Mouse (Mus musculus) intestine, embryonic 16.5 days (tissue): ENCODE measurements around the gene Col6a3. TPM values are rescaled to one million over a fixed set of nuclear protein-coding genes. Genes with fewer than 3 reads are reported as not detected.
A peak's percentile ranks its signal among the peaks of the same experiment; 100 is the strongest.

Source experiments
- ATAC-seq: fragments of 200-750 bp; cut with Nextera tagmentation; 2 replicates; pipeline ENCODE4 v1.8.0; 2017; ENCODE audit warnings: moderate TSS enrichment, moderate library complexity
- H3K27ac ChIP-seq: fragments of 300-500 bp; sonication (generic); 2 replicates; pipeline ENCODE4 v1.5.1; 2014; ENCODE audit warnings: mild to moderate bottlenecking, low read length
- H3K27me3 ChIP-seq: fragments of 300-500 bp; sonication (generic); replicated peaks from 2 replicates; pipeline ENCODE4 v1.6.1; 2014; ENCODE audit warnings: low read length, control low read depth, mixed read lengths; ENCODE audit not compliant: control insufficient read depth, insufficient read depth
- H3K36me3 ChIP-seq: fragments of 300-500 bp; sonication (generic); 2 replicates; pipeline ENCODE4 v1.6.1; 2014; ENCODE audit warnings: low read length, control low read depth; ENCODE audit not compliant: control insufficient read depth, insufficient read depth
- H3K4me1 ChIP-seq: fragments of 300-500 bp; sonication (generic); 2 replicates; pipeline ENCODE4 v1.6.1; 2014; ENCODE audit warnings: low read length, control low read depth, mixed read lengths; ENCODE audit not compliant: control insufficient read depth, insufficient read depth
- H3K4me2 ChIP-seq: fragments of 300-500 bp; sonication (generic); 2 replicates; pipeline ENCODE4 v1.6.1; 2014; ENCODE audit warnings: low read depth, low read length, control low read depth
- H3K4me3 ChIP-seq: fragments of 300-500 bp; sonication (generic); 2 replicates; pipeline ENCODE4 v1.5.1; 2014; ENCODE audit warnings: mild to moderate bottlenecking, low read length
- H3K9ac ChIP-seq: fragments of 300-500 bp; sonication (generic); 2 replicates; pipeline ENCODE4 v1.6.1; 2014; ENCODE audit warnings: low read depth, low read length
- H3K9me3 ChIP-seq: fragments of 300-500 bp; sonication (generic); 2 replicates; pipeline ENCODE4 v1.6.1; 2016; ENCODE audit warnings: low read length, control low read depth; ENCODE audit not compliant: control insufficient read depth
- WGBS: fragments of 180-500 bp; shearing (Covaris S2); extraction: QIAGEN DNeasy Blood & Tissue Kit; methylation state at CpG from one replicate; pipeline ENCODE4 v1.1.7; 2014; 5-methylcytosine and 5-hydroxymethylcytosine counted together
- polyA plus RNA-seq: library from polyadenylated mRNA; unstranded; fragments of >200 nt; fragmentation: Nextera tagmentation; extraction: Ambion mirVana; gene quantifications from 2 replicates; pipeline ENCODE4 v1.2.1, GENCODE M21; 2015

The Col6a3 gene
- polyA plus RNA-seq, 1 experiment from 2014 or later, result 61.9 TPM

DNA sequence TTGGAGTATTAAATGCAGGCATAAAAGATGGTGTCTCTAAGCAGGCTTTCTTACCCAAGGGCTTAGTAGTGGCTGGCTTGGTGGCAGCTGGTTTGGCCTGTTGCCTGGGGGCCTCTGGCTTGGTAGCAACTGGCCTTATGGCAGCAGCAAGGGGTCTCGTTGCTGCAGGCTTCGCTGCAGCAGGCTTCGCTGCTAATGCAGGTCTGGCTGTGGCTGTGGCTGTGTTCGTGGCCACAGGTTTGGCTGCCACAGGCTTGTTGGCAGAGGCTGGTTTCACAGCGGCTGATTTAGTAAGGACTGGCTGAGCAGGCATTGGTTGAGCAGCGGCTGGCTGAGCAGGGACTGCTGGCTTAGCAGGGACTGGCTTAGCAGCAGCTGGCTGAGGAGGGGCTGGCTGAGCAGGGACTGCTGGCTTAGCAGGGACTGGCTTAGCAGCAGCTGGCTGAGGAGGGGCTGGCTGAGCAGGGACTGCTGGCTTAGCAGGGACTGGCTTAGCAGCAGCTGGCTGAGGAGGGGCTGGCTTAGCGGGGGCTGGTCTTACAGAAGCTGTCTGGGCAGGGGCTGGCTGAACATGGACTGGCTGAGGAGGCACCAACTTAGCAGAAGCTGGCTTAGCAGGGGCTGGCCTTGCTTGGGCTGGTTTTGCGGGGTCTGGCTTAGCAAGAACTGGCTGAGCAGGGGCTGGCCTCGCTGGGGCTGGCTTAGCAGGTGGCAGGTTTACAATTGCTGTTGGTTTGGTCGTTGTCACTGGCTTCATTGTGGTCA lies 68.1 kb downstream of the Col6a3 start:
- peak overlapping the region; percentile 77 for H3K27ac ChIP-seq
- 14% methylated on average over 10 of the region's 10 CpGs for WGBS

DNA sequence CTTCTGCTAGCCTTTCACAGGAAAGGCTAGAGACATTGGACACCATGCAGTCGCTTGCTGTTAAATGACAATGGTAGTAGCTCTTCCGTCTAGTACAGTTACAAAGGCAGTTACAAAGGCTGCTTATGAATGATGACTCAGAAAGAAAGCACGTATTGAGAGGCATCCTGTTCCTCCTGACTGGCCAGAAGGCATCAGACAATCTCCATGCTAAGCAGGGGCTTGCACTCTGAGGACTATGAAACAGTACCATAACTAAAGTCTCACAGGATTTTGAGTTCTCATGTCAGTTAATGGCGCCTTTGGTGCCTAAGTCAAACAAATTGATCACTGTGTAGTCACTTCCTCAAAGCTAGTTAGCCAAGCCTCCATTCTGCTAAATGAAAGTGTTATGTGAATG lies 72.6 kb downstream of the Col6a3 start:
- no peak overlapping the region for H3K4me3 ChIP-seq
- H3K27me3 ChIP-seq, result no peaks in the 10 kb centered on the region
- no peak overlapping the region for H3K9ac ChIP-seq
- 0 out of 2 replicates have a peak overlapping the region, but pooled peaks have one; percentile 10 for H3K27ac ChIP-seq
- H3K4me2 ChIP-seq, result no peak overlapping the region
- peaks cover 20% of the 10 kb centered on the region for H3K4me1 ChIP-seq
- 55% methylated on average over 4 of the region's 4 CpGs for WGBS
- H3K9me3 ChIP-seq, result no peaks in the 10 kb centered on the region
- no peak for ATAC-seq
- 0 out of 2 replicates have a peak, but pooled peaks cover 3% of the 10 kb centered on the region for H3K36me3 ChIP-seq

More for the DNA sequence above, 68.1 kb downstream of the Col6a3 start:
- Histone ChIP-seq H3K4me2 (no peak overlapping the region), H3K36me3 (0 out of 2 replicates have a peak, but pooled peaks cover 3% of the 10 kb centered on the region), H3K9me3 (no peaks in the 10 kb centered on the region), H3K27me3 (no peaks in the 10 kb centered on the region), H3K4me1 (peaks cover 13% of the 10 kb centered on the region), H3K4me3 (no peak overlapping the region), H3K9ac (0 out of 2 replicates have a peak overlapping the region, but pooled peaks have one; percentile 44)
- ATAC-seq, result peak; percentile 91

DNA sequence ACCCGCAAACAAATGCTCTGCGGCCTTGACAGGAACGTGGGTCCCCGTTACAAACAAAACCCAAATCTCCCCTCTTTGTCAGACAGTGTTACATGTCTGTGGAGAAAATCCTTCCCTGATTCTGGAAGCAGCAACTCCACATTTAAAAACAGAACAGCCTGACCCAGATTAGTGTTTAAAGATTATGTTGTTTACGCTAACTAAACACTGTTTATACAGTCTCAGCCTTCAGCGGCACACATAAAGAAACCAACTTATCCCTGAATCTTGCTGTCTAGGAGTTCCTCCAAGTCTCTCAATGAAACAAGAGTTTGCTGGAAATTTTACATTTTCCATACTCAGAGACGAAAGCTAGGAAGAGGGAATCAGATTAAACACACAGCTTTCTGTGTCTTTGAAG lies 73.7 kb downstream of the Col6a3 start:
- H3K4me3 ChIP-seq, result no peak overlapping the region
- peaks cover 3% of the 10 kb centered on the region; the same call in 1 of the 2 replicates for H3K36me3 ChIP-seq
- no peaks in the 10 kb centered on the region for H3K9me3 ChIP-seq
- WGBS, result 37% methylated on average over 7 of the region's 7 CpGs
- peaks cover 11% of the 10 kb centered on the region for H3K4me1 ChIP-seq
- H3K27me3 ChIP-seq, result no peaks in the 10 kb centered on the region
- 0 out of 2 replicates have a peak overlapping the region, but pooled peaks have one; percentile 8 for H3K9ac ChIP-seq
- H3K27ac ChIP-seq, result peak overlapping the region; percentile 76
- ATAC-seq, result 0 out of 2 replicates have a peak, but pooled peaks have one; percentile 28
- no peak overlapping the region for H3K4me2 ChIP-seq

DNA sequence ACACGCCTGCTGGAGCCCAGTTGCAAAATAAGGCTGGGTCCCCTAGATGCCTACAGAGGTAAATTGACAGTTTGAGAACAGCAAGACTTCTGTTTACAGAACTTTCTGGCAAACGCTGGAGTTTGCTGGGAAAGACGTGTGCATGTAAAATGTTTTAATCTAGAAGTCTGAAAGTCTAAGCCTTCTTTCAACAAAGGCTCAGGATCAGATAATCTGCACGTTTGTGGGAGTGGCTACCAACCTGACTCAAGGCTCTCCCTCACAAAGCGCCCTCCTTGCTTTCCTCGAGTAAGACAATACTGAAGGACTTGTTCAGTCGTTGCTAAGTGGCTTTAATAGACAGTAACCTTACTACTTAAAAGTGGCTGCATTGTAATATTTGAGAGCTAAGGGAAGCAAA lies 74.5 kb downstream of the Col6a3 start:
- no peaks in the 10 kb centered on the region for H3K9me3 ChIP-seq
- 29% methylated on average over 7 of the region's 7 CpGs for WGBS
- no peak for ATAC-seq
- no peak overlapping the region for H3K4me2 ChIP-seq
- H3K4me1 ChIP-seq, result peaks cover 10% of the 10 kb centered on the region
- no peaks in the 10 kb centered on the region for H3K27me3 ChIP-seq
- H3K9ac ChIP-seq, result no peak overlapping the region
- H3K27ac ChIP-seq, result peak overlapping the region; percentile 64
- no peak overlapping the region for H3K4me3 ChIP-seq
- H3K36me3 ChIP-seq, result peaks cover 3% of the 10 kb centered on the region; the same call in 1 of the 2 replicates

DNA sequence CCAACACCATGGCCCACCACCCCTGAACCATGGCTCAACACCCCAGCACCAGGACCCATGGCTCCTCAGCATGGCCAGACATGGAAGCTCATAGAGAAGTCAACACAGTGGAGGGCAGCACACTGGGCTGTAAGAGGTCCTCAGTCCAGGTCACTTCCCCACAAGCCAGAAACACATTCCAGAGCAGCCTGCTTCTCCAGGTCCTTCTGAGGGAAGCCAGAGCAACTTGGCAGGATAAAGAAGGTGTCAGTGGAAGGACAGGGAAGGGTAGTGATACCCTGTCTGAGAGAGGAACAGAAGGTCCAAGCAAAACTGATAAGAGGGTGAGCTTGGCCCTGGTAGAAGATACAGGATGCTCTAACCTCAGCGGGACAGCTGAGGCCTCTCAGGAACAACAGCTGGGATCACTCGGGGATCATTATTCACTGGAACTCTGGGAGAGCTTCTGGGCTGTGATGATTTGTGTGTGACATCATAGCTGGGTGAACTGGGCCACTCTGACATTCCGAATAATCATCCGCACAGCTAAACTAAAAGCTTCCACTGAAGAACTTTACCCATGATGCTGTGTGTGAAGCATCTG lies 85.6 kb downstream of the Col6a3 start:
- ATAC-seq, result no peak
- no peak overlapping the region for H3K27ac ChIP-seq
- H3K9ac ChIP-seq, result no peak overlapping the region
- H3K27me3 ChIP-seq, result no peaks in the 10 kb centered on the region
- H3K4me3 ChIP-seq, result no peak overlapping the region
- no peaks in the 10 kb centered on the region for H3K36me3 ChIP-seq
- 51% methylated on average over 4 of the region's 4 CpGs for WGBS
- H3K4me2 ChIP-seq, result no peak overlapping the region
- no peaks in the 10 kb centered on the region for H3K9me3 ChIP-seq
- H3K4me1 ChIP-seq, result peaks cover 5% of the 10 kb centered on the region; the same call in 1 of the 2 replicates

DNA sequence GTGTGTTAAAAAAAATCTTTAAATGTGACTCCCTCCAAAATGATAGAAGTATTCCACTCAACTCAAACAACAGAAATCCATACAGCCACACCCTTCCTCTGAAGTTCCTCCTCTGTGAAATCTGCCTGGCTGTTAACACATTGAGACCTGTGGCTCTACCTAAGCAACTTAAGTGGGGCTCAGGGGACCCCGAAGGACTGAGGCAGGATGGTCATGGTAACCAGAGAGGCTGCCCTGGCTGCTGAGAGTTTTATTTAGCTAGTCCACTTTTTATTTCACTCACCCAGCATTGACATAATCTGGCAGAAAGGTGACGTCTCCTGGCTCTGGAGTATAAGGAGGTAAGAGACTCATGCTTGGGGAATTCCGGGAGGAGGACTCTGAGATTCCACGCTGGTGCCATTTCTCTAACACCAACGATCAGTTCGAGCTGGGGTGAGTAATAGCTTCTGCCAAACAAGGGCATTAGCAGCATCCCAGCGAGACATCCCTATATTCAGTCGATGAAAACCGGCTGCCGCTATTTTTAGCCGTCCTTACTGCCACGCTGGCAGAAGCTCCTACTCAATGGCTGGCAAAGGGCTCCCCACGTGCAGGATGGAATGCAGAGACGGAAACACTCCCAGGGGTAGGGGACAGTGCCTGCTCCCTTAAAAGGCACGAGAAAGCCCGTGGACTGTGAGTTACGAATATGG lies 89.8 kb downstream of the Col6a3 start:
- H3K4me2 ChIP-seq, result no peak overlapping the region
- WGBS, result 33% methylated on average over 17 of the region's 17 CpGs
- no peak overlapping the region for H3K4me3 ChIP-seq
- H3K9ac ChIP-seq, result no peak overlapping the region
- H3K9me3 ChIP-seq, result no peaks in the 10 kb centered on the region
- H3K27me3 ChIP-seq, result no peaks in the 10 kb centered on the region
- H3K36me3 ChIP-seq, result no peaks in the 10 kb centered on the region
- H3K4me1 ChIP-seq, result peaks cover 5% of the 10 kb centered on the region; the same call in 1 of the 2 replicates
- H3K27ac ChIP-seq, result peak overlapping the region; percentile 65; the same call in 1 of the 2 replicates
- ATAC-seq, result peak; percentile 68

DNA sequence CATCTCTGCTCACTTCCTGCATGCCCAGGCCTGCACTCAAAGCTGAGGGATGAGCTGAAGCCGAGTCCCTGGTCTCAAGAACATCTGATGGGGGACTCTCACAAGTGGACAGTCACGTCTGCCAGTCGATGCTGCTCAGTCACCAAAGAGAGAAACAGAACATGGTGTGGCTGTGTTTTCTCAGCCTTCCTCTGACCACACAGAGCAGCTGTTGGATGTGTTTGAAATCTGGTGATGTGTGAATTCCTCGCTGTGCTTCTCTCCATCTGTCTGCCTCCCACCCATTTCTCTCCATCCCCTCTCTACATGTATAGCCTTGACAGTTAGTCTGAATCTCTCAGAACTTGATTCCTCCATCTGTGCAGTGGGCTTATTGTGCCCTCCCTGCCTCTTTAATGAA lies 92.5 kb downstream of the Col6a3 start:
- Histone ChIP-seq H3K36me3 (no peaks in the 10 kb centered on the region), H3K4me1 (peaks cover 5% of the 10 kb centered on the region; the same call in 1 of the 2 replicates), H3K9me3 (no peaks in the 10 kb centered on the region), H3K9ac (no peak overlapping the region), H3K4me3 (no peak overlapping the region), H3K27ac (no peak overlapping the region), H3K27me3 (no peaks in the 10 kb centered on the region), H3K4me2 (no peak overlapping the region)
- ATAC-seq, result no peak
- WGBS, result 53% methylated on average over 4 of the region's 4 CpGs

DNA sequence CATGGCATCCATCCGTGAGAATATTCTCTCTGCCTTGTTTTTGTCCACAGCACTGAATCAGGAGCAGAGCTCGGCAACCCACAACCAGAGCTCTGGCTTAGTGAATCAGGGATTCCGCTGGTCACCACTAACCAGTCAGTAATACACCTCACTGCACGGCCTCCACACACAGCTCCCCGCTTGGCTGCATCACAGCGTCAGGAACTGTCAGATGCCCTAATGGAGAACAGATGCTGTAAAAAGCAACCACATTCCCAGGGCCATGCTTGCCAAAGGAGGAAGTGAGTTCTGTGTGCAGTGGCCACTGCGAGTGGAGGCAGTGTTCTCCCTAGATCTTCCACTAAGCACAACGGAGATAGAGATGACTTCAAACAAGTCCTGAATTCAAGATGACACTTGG lies 93.6 kb downstream of the Col6a3 start:
- Histone ChIP-seq H3K27me3 (no peaks in the 10 kb centered on the region), H3K36me3 (no peaks in the 10 kb centered on the region), H3K9me3 (no peaks in the 10 kb centered on the region), H3K4me2 (no peak overlapping the region), H3K27ac (no peak overlapping the region), H3K4me3 (no peak overlapping the region), H3K9ac (no peak overlapping the region), H3K4me1 (peaks cover 8% of the 10 kb centered on the region)
- 57% methylated on average over 8 of the region's 8 CpGs for WGBS
- no peak for ATAC-seq

DNA sequence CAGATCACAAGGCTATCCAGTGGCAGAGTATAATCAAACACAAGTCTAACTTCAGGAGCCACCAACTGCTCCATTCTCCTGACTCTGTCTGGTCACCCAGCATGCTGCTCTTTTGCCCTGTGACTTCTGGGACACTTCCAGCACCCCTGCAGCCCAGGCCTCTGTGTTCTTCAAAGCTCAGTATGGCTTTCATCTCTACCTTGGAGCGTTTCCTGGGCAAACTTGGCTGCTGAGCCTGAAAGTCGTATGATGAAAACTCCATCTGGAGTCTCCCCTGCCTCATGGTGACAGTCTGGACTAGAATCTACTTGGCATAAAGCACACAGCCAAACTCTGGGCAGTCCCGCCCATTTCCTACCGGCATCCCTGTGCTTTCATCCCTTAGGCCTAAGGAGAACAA lies 95.2 kb downstream of the Col6a3 start:
- H3K27me3 ChIP-seq, result no peaks in the 10 kb centered on the region
- H3K36me3 ChIP-seq, result no peaks in the 10 kb centered on the region
- H3K4me2 ChIP-seq, result no peak overlapping the region
- no peak for ATAC-seq
- H3K4me3 ChIP-seq, result no peak overlapping the region
- H3K4me1 ChIP-seq, result peaks cover 13% of the 10 kb centered on the region
- H3K9me3 ChIP-seq, result no peaks in the 10 kb centered on the region
- no peak overlapping the region for H3K9ac ChIP-seq
- 71% methylated on average over 4 of the region's 4 CpGs for WGBS
- no peak overlapping the region for H3K27ac ChIP-seq
